Mouse (Mus musculus) limb, embryonic 14.5 days (tissue): Measurements from ENCODE around the gene A730009L09Rik. TPM values are rescaled to one million over a fixed set of nuclear protein-coding genes. Genes with fewer than 3 reads are reported as not detected.

Experiments
- ATAC-seq: fragments of 200-750 bp; cut with Nextera tagmentation; 2 replicates; pipeline ENCODE4 v1.8.0; 2017; ENCODE audit warnings: low read depth, moderate number of reproducible peaks, moderate TSS enrichment; ENCODE audit not compliant: low FRiP score
- DNase-seq: peaks from one replicate; pipeline ENCODE4 v3.0.0-alpha.2; 2015; ENCODE audit warnings: low spot score
- H3K27ac ChIP-seq: fragments of 300-500 bp; sonication (generic); replicated peaks from 2 replicates; pipeline ENCODE4 v1.5.1; 2014; ENCODE audit warnings: low read depth, mild to moderate bottlenecking, low read length, moderate library complexity, mixed read lengths
- H3K27me3 ChIP-seq: fragments of 300-500 bp; sonication (generic); 2 replicates; pipeline ENCODE4 v1.6.1; 2014; ENCODE audit warnings: low read length, mixed read lengths; ENCODE audit not compliant: control insufficient read depth, insufficient read depth
- H3K36me3 ChIP-seq: fragments of 300-500 bp; sonication (generic); 2 replicates; pipeline ENCODE4 v1.6.1; 2014; ENCODE audit warnings: mild to moderate bottlenecking, low read length, moderate library complexity, mixed read lengths; ENCODE audit not compliant: control insufficient read depth, insufficient read depth
- H3K4me1 ChIP-seq: fragments of 300-500 bp; sonication (generic); 2 replicates; pipeline ENCODE4 v1.6.1; 2014; ENCODE audit warnings: antibody characterized with exemption, low read length, mixed read lengths; ENCODE audit not compliant: control insufficient read depth, insufficient read depth
- H3K4me2 ChIP-seq: fragments of 300-500 bp; sonication (generic); replicated peaks from 2 replicates; pipeline ENCODE4 v1.6.1; 2014; ENCODE audit warnings: low read depth, mild to moderate bottlenecking, low read length, moderate library complexity; ENCODE audit not compliant: severe bottlenecking
- H3K4me3 ChIP-seq: fragments of 300-500 bp; sonication (generic); replicated peaks from 2 replicates; pipeline ENCODE4 v1.5.1; 2014; ENCODE audit warnings: low read length
- H3K9ac ChIP-seq: fragments of 300-500 bp; sonication (generic); 2 replicates; pipeline ENCODE4 v1.6.1; 2014; ENCODE audit warnings: mild to moderate bottlenecking, low read depth, low read length, moderate library complexity; ENCODE audit not compliant: severe bottlenecking
- H3K9me3 ChIP-seq: fragments of 300-500 bp; sonication (generic); 2 replicates; pipeline ENCODE4 v1.6.1; 2016; ENCODE audit warnings: low read length; ENCODE audit not compliant: control insufficient read depth
- POLR2A ChIP-seq: fragments of 200-500 bp; IDR thresholded peaks from 2 replicates; pipeline ENCODE4 v1.8.0; 2012; ENCODE audit warnings: inconsistent platforms, mild to moderate bottlenecking, moderate library complexity, borderline replicate concordance; ENCODE audit not compliant: insufficient read depth, insufficient read length; ENCODE audit errors: extremely low read depth
- WGBS: fragments of 180-500 bp; shearing (Covaris S2); extraction: QIAGEN DNeasy Blood & Tissue Kit; methylation state at CpG from one replicate; pipeline ENCODE4 v1.1.7; 2014; 5-methylcytosine and 5-hydroxymethylcytosine counted together
- polyA plus RNA-seq, 2 experiments: library from polyadenylated mRNA; depleted of rRNA in 1 of 2; stranded (reverse) in 1 of 2; unstranded in 1 of 2; fragments of >200 nt; fragmentation: Nextera tagmentation in 1 of 2; extraction: Ambion mirVana in 1 of 2; gene quantifications; 2 replicates each; pipeline versions ENCODE4 v1.2.1 to v1.2.3; 2012 to 2014

A730009L09Rik gene
- not detected in 2 replicates for polyA plus RNA-seq (2012; rRNA removed)
- polyA plus RNA-seq (2014; fragmentation: Nextera tagmentation; extraction: Ambion mirVana) = not detected in 2 replicates

- H3K4me2 ChIP-seq = no peak within 1 kb of the TSS
- ATAC-seq (no peak), DNase-seq (no peak)
- no peak within 1 kb of the TSS for H3K9ac ChIP-seq
- no peaks in the 10 kb centered on the region for H3K27me3 ChIP-seq
- no peaks in the 10 kb centered on the region for H3K36me3 ChIP-seq
- no peaks in the 10 kb centered on the region for H3K9me3 ChIP-seq
- WGBS = 78% methylated on average over 8 of the region's 8 CpGs
- no peak within 1 kb of the TSS for H3K27ac ChIP-seq
- TF ChIP-seq POLR2A = no peak
- no peaks in the 10 kb centered on the region for H3K4me1 ChIP-seq
- H3K4me3 ChIP-seq = no peak within 1 kb of the TSS
Measured at GRCm38 (mm10) chr16:84514821-84515220, at the start of gene A730009L09Rik. Gene A730009L09Rik, plus strand, starts transcription at chr16:84515121.

- no peak for TF ChIP-seq POLR2A
- Histone ChIP-seq H3K27me3 (no peaks in the 10 kb centered on the region), H3K4me2 (no peak overlapping the region), H3K27ac (no peak overlapping the region), H3K4me1 (no peaks in the 10 kb centered on the region), H3K9ac (no peak overlapping the region), H3K9me3 (no peaks in the 10 kb centered on the region), H3K4me3 (no peak overlapping the region), H3K36me3 (no peaks in the 10 kb centered on the region)
- WGBS = 66% methylated on average over 6 of the region's 6 CpGs
- DNase-seq = no peak
- ATAC-seq = no peak
Measured at GRCm38 (mm10) chr16:84465581-84466165, 49.2 kb upstream of the A730009L09Rik start.

DNA sequence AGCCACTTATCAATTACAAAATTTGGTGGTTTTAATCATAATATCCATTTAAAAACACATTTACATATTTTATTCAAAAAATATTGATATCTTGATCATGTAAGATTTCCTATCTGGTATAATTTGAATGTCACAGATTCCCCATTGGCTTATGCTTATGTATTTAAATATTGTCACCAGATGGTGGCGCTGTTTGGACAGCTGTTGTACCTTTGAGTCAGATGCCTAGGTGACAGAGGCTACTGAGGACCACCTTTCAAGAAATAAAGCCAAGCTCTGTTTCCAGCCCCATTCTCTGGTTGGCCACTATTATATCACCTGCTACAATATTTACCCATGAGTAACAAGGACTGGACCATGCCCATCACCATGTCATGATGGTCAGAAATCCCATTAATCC, 46.0 kb upstream of the A730009L09Rik start:
- ATAC-seq (no peak), DNase-seq (no peak)
- no peak overlapping the region for H3K4me3 ChIP-seq
- no peak overlapping the region for H3K27ac ChIP-seq
- H3K4me1 ChIP-seq = no peaks in the 10 kb centered on the region
- no peaks in the 10 kb centered on the region for H3K27me3 ChIP-seq
- H3K9ac ChIP-seq = no peak overlapping the region
- no peaks in the 10 kb centered on the region for H3K36me3 ChIP-seq
- WGBS = 25% methylated on average over 1 of the region's 1 CpGs
- H3K4me2 ChIP-seq = no peak overlapping the region
- H3K9me3 ChIP-seq = no peaks in the 10 kb centered on the region
- TF ChIP-seq POLR2A = no peak

GRCm38 (mm10) chr16:84469994-84470393, 44.9 kb upstream of the A730009L09Rik start:
- H3K27ac ChIP-seq = no peak overlapping the region
- ATAC-seq = no peak

DNA sequence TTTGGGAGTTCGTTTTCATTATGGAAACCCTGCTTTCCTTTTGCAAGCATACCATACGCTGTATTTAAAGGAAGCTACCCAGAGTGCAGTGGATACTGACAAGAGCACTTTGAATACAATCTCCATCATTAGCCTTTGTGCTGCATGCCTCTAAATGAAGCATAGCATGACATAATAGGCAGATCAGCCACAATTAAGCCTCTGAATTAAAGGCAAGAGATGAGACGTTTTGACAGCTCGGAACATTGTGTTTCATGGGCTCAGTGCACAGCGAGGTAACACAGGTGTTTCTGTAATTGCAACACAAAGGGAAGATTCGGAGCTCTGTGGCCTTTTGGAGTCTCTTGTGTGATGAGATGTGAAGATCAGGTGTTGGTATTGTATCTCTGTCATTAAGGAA, 41.5 kb upstream of the A730009L09Rik start:
- DNase-seq = no peak
- Histone ChIP-seq H3K4me2 (no peak overlapping the region), H3K4me1 (no peaks in the 10 kb centered on the region), H3K4me3 (no peak overlapping the region), H3K27ac (no peak overlapping the region), H3K9me3 (no peaks in the 10 kb centered on the region), H3K27me3 (no peaks in the 10 kb centered on the region), H3K36me3 (no peaks in the 10 kb centered on the region), H3K9ac (no peak overlapping the region)
- WGBS = 85% methylated on average over 6 of the region's 6 CpGs
- ATAC-seq = no peak
- TF ChIP-seq POLR2A = no peak

More at GRCm38 (mm10) chr16:84469994-84470393, 44.9 kb upstream of the A730009L09Rik start:
- H3K4me2 ChIP-seq = no peak overlapping the region
- H3K27me3 ChIP-seq = no peaks in the 10 kb centered on the region
- H3K4me3 ChIP-seq = no peak overlapping the region
- H3K36me3 ChIP-seq = no peaks in the 10 kb centered on the region
- no peak overlapping the region for H3K9ac ChIP-seq
- H3K4me1 ChIP-seq = no peaks in the 10 kb centered on the region
- 71% methylated on average over 1 of the region's 1 CpGs for WGBS
- no peak for DNase-seq
- TF ChIP-seq POLR2A = no peak
- no peaks in the 10 kb centered on the region for H3K9me3 ChIP-seq

- H3K4me1 ChIP-seq = no peaks in the 10 kb centered on the region
- H3K9ac ChIP-seq = no peak overlapping the region
- no peaks in the 10 kb centered on the region for H3K36me3 ChIP-seq
- no peaks in the 10 kb centered on the region for H3K9me3 ChIP-seq
- ATAC-seq = no peak
- TF ChIP-seq POLR2A = no peak
- no peak for DNase-seq
- no peak overlapping the region for H3K4me2 ChIP-seq
- H3K4me3 ChIP-seq = no peak overlapping the region
- WGBS = 70% methylated on average over 4 of the region's 4 CpGs
- H3K27me3 ChIP-seq = no peaks in the 10 kb centered on the region
- H3K27ac ChIP-seq = no peak overlapping the region
Measured at GRCm38 (mm10) chr16:84474712-84475111, 40.2 kb upstream of the A730009L09Rik start.
